Mouse (Mus musculus) G1E (cell line): Measurements from ENCODE around the gene Nacad.

Experiments
- CTCF ChIP-seq: IDR thresholded peaks from 2 replicates; pipeline ENCODE4 v1.5.1; 2012; ENCODE audit warnings: low read depth, low read length, inconsistent platforms, mixed read lengths
- GATA1 ChIP-seq: IDR thresholded peaks from 2 replicates; pipeline ENCODE4 v1.6.1; 2012; ENCODE audit warnings: borderline replicate concordance, low read length, inconsistent platforms, mixed read lengths
- POLR2AphosphoS5 ChIP-seq: IDR thresholded peaks from 2 replicates; pipeline ENCODE4 v1.6.1; 2012; ENCODE audit warnings: low read depth, low read length, inconsistent platforms; ENCODE audit not compliant: insufficient replicate concordance
- TAL1 ChIP-seq: conservative IDR thresholded peaks from 2 replicates; pipeline ENCODE4 v1.6.1; 2012; ENCODE audit warnings: low read depth, low read length, inconsistent platforms, mixed read lengths

- no peak for TF ChIP-seq CTCF
- TF ChIP-seq POLR2AphosphoS5: no peak
- no peak for TF ChIP-seq GATA1
- no peak for TF ChIP-seq TAL1
These were observed 45.0 kb downstream of the Nacad start for GRCm38 (mm10) chr11:6560655-6561360.
